Mouse (Mus musculus) cortical plate, adult 2 months (tissue): ENCODE measurements around the gene Ankmy1.
A peak's percentile ranks its signal among the peaks of the same experiment; 100 is the strongest.

Experiments
- CTCF ChIP-seq: fragments of 200-500 bp; IDR thresholded peaks from 2 replicates; pipeline ENCODE4 v1.5.1; 2011; ENCODE audit warnings: mild to moderate bottlenecking, control low read depth, low read length; ENCODE audit not compliant: insufficient read depth; ENCODE audit errors: extremely low read depth
- POLR2A ChIP-seq: fragments of 200-500 bp; IDR thresholded peaks from 2 replicates; pipeline ENCODE4 v1.6.1; 2011; ENCODE audit warnings: mild to moderate bottlenecking, low read length, control low read depth; ENCODE audit not compliant: insufficient read depth; ENCODE audit errors: extremely low read depth

GRCm38 (mm10) chr1:92906779-92907631, 4.3 kb upstream of the Ankmy1 start, which contains the start of gene Dusp28:
- 0 out of 2 replicates have a peak, but pooled peaks have one; percentile 14 for TF ChIP-seq CTCF
- TF ChIP-seq POLR2A: peak; percentile 73
